Comparison of ENCODE assay signal across 21 mouse cellular contexts in the genomic region with DNA sequence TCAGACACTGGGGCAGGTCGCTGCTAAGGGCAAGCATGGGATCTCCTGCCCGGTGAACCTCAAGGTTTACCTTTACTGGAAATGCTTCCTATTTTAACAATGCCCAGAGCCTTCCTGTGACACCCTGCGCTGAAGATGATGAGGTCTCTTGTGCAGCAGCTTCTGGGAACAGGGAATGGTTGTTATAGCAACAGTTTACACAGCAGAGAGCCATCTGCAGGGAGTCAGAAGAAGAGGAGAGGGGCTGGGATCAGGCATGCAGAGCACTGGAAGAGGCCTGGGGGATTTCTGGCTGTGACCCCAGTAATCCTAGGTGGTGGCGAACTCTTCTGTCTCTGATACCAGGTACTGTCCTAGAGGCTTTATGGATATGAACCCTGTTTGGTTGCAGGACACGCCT.
DNase-seq lines count a peak whose midpoint lies in the region; ATAC-seq lines count a peak whose summit lies in the region.
"Had no signal": no experiment of that assay in that cellular context is flagged by ENCODE, and none has a peak within 500 bp of the region (broad histone marks: within the 10 kb centered on the region; RNA-seq: fewer than 3 reads in every experiment).

No protein-coding gene starts in this region.

- H3K9me3 ChIP-seq in forebrain, embryonic 11.5 days (ENCODE audit: control insufficient read depth, low read length), result no peaks in the 10 kb centered on the region
- H3K9me3 ChIP-seq in forebrain, embryonic 10.5 days, result no peaks in the 10 kb centered on the region
- H3K9me3 ChIP-seq in forebrain, embryonic 14.5 days (replicated peaks; ENCODE audit: control insufficient read depth, low read length), result no peaks in the 10 kb centered on the region
- no peaks in the 10 kb centered on the region for H3K9me3 ChIP-seq in midbrain, embryonic 12.5 days
- H3K9me3 ChIP-seq: heart, embryonic 13.5 days; limb, embryonic 12.5 days; liver, embryonic 12.5 days had no signal

- peaks cover 5% of the 10 kb centered on the region; the same call in 1 of the 2 replicates for H3K4me1 ChIP-seq in forebrain, embryonic 11.5 days (replicated peaks; ENCODE audit: control insufficient read depth, insufficient read depth, low read length)
- H3K4me1 ChIP-seq in forebrain, embryonic 10.5 days, result peaks cover 62% of the 10 kb centered on the region
- peaks cover 23% of the 10 kb centered on the region for H3K4me1 ChIP-seq in forebrain, embryonic 14.5 days (ENCODE audit: control insufficient read depth, insufficient read depth, low read length)
- H3K4me1 ChIP-seq in midbrain, embryonic 12.5 days, result peaks cover 49% of the 10 kb centered on the region
- H3K4me1 ChIP-seq: liver, embryonic 12.5 days had no signal

- H3K4me2 ChIP-seq in forebrain, embryonic 11.5 days (ENCODE audit: low read depth, low read length, severe bottlenecking), result no peak overlapping the region
- H3K4me2 ChIP-seq in forebrain, embryonic 14.5 days (ENCODE audit: low read length), result no peak overlapping the region
- no peak overlapping the region for H3K4me2 ChIP-seq in midbrain, embryonic 12.5 days (replicated peaks)
- H3K4me2 ChIP-seq: heart, embryonic 13.5 days; limb, embryonic 12.5 days; liver, embryonic 12.5 days; lung, embryonic 14.5 days had no signal

- no peak for DNase-seq in forebrain, embryonic 11.5 days (ENCODE audit: low spot score)
- DNase-seq in forebrain, embryonic 10.5 days (ENCODE audit: extremely low spot score, low spot score), result no peak
- peak; percentile 55 for DNase-seq in MN1 (ENCODE audit: low spot score)
- DNase-seq in forebrain, embryonic 14.5 days (ENCODE audit: low spot score), result peak; percentile 68
- DNase-seq in heart, adult 11 months, result no peak
- no peak for DNase-seq in spleen, postnatal 10 days (ENCODE audit: low spot score in 2 of 2)
- DNase-seq: adrenal gland, postnatal 10 days; cerebellum, adult 11-12 months; cerebellum, postnatal 14 days; embryo, embryonic 11 days; kidney, adult 8-10 months; kidney, postnatal 36 days; lung, embryonic 14.5 days had no signal

- H3K36me3 ChIP-seq in forebrain, embryonic 11.5 days (ENCODE audit: control insufficient read depth, insufficient read depth, low read length), result no peaks in the 10 kb centered on the region
- no peaks in the 10 kb centered on the region for H3K36me3 ChIP-seq in forebrain, embryonic 10.5 days (replicated peaks)
- no peaks in the 10 kb centered on the region for H3K36me3 ChIP-seq in forebrain, embryonic 14.5 days (ENCODE audit: control insufficient read depth, insufficient read depth, low read length)
- H3K36me3 ChIP-seq in midbrain, embryonic 12.5 days, result no peaks in the 10 kb centered on the region
- H3K36me3 ChIP-seq: heart, embryonic 13.5 days; limb, embryonic 12.5 days; liver, embryonic 12.5 days had no signal

- no peaks in the 10 kb centered on the region for H3K27me3 ChIP-seq in forebrain, embryonic 11.5 days (ENCODE audit: control insufficient read depth, insufficient read depth, low read length)
- H3K27me3 ChIP-seq in forebrain, embryonic 10.5 days (ENCODE audit: poor library complexity, severe bottlenecking), result no peaks in the 10 kb centered on the region
- no peaks in the 10 kb centered on the region for H3K27me3 ChIP-seq in forebrain, embryonic 14.5 days (replicated peaks; ENCODE audit: control insufficient read depth, insufficient read depth, low read length)
- no peaks in the 10 kb centered on the region for H3K27me3 ChIP-seq in midbrain, embryonic 12.5 days
- H3K27me3 ChIP-seq: heart, embryonic 13.5 days; limb, embryonic 12.5 days; liver, embryonic 12.5 days had no signal

- ATAC-seq in forebrain, embryonic 11.5 days (replicated peaks; ENCODE audit: low FRiP score), result no peak
- ATAC-seq in forebrain, embryonic 14.5 days, result 0 out of 2 replicates have a peak, but pooled peaks have one; percentile 40
- ATAC-seq in midbrain, embryonic 12.5 days (ENCODE audit: low FRiP score, low read depth), result no peak
- ATAC-seq in megakaryocyte progenitor cell, adult 5-6 weeks (replicated peaks; ENCODE audit: poor library complexity), result no peak
- ATAC-seq: activated CD4-positive, CD25-positive, alpha-beta regulatory T cell, adult 4 months; CD4-positive, CD25-positive, alpha-beta regulatory T cell, adult 4 months; inflammation-experienced regulatory T-cells, adult 6 months; liver, embryonic 12.5 days had no signal

- WGBS in forebrain, embryonic 11.5 days, result 60% methylated on average over 5 of the region's 5 CpGs
- 68% methylated on average over 5 of the region's 5 CpGs for WGBS in forebrain, embryonic 10.5 days
- WGBS in forebrain, embryonic 14.5 days, result 60% methylated on average over 5 of the region's 5 CpGs
- 59% methylated on average over 5 of the region's 5 CpGs for WGBS in midbrain, embryonic 12.5 days

- no peak overlapping the region for H3K9ac ChIP-seq in forebrain, embryonic 11.5 days (ENCODE audit: low read length)
- no peak overlapping the region for H3K9ac ChIP-seq in forebrain, embryonic 14.5 days (ENCODE audit: low read length)
- H3K9ac ChIP-seq in midbrain, embryonic 12.5 days (replicated peaks), result 0 out of 2 replicates have a peak overlapping the region, but pooled peaks have one; percentile 20
- H3K9ac ChIP-seq: heart, embryonic 13.5 days; limb, embryonic 12.5 days; liver, embryonic 12.5 days; lung, embryonic 14.5 days had no signal

- H3K27ac ChIP-seq in forebrain, embryonic 11.5 days (ENCODE audit: low read depth, low read length), result peak overlapping the region; percentile 18; the same call in 1 of the 2 replicates
- H3K27ac ChIP-seq in forebrain, embryonic 10.5 days, result no peak overlapping the region
- H3K27ac ChIP-seq in forebrain, embryonic 14.5 days (ENCODE audit: low read depth, low read length), result peak overlapping the region; percentile 58; the same call in 1 of the 2 replicates
- peak overlapping the region; percentile 11; the same call in 1 of the 2 replicates for H3K27ac ChIP-seq in midbrain, embryonic 12.5 days (replicated peaks)
- H3K27ac ChIP-seq: heart, embryonic 13.5 days; limb, embryonic 12.5 days; liver, embryonic 12.5 days had no signal

- no peak overlapping the region for H3K4me3 ChIP-seq in forebrain, embryonic 11.5 days (ENCODE audit: low read depth, low read length)
- no peak overlapping the region for H3K4me3 ChIP-seq in forebrain, embryonic 10.5 days
- no peak overlapping the region for H3K4me3 ChIP-seq in forebrain, embryonic 14.5 days (ENCODE audit: low read depth, low read length)
- no peak overlapping the region for H3K4me3 ChIP-seq in midbrain, embryonic 12.5 days
- H3K4me3 ChIP-seq: heart, embryonic 13.5 days; limb, embryonic 12.5 days; liver, embryonic 12.5 days had no signal

Comparison
In these comparisons a context has a peak if more than half of its experiments do, and no peak if none do; other contexts are left out.
1. DNase-seq: peak in MN1 (single experiment) and forebrain, embryonic 14.5 days (single experiment); none in forebrain, embryonic 11.5 days (single experiment), forebrain, embryonic 10.5 days (single experiment), heart, adult 11 months (single experiment) and spleen, postnatal 10 days (0 of 2).